Mouse (Mus musculus) hindbrain, embryonic 16.5 days (tissue): ENCODE results near the gene Psrc1. TPM values are rescaled to one million over a fixed set of nuclear protein-coding genes. Genes with fewer than 3 reads are reported as not detected.
A peak's percentile ranks its signal among the peaks of the same experiment; 100 is the strongest.

Experiments used
- ATAC-seq: fragments of 200-750 bp; cut with Nextera tagmentation; 2 replicates; pipeline ENCODE4 v1.8.0; 2017; ENCODE audit warnings: moderate TSS enrichment, moderate library complexity
- H3K27ac ChIP-seq: fragments of 300-500 bp; sonication (generic); 2 replicates; pipeline ENCODE4 v1.5.1; 2014; ENCODE audit warnings: low read depth, mild to moderate bottlenecking, control low read depth, low read length, moderate library complexity
- H3K27me3 ChIP-seq: fragments of 300-500 bp; sonication (generic); replicated peaks from 2 replicates; pipeline ENCODE4 v1.6.1; 2014; ENCODE audit warnings: low read length; ENCODE audit not compliant: control insufficient read depth, insufficient read depth
- H3K36me3 ChIP-seq: fragments of 300-500 bp; sonication (generic); 2 replicates; pipeline ENCODE4 v1.6.1; 2014; ENCODE audit warnings: mild to moderate bottlenecking, low read length, moderate library complexity, mixed read lengths; ENCODE audit not compliant: control insufficient read depth, insufficient read depth
- H3K4me1 ChIP-seq: fragments of 300-500 bp; sonication (generic); 2 replicates; pipeline ENCODE4 v1.6.1; 2014; ENCODE audit warnings: low read depth, low read length; ENCODE audit not compliant: control insufficient read depth, insufficient read depth
- H3K4me2 ChIP-seq: fragments of 300-500 bp; sonication (generic); 2 replicates; pipeline ENCODE4 v1.6.1; 2014; ENCODE audit warnings: mild to moderate bottlenecking, low read length, control low read depth, moderate library complexity
- H3K4me3 ChIP-seq: fragments of 300-500 bp; sonication (generic); 2 replicates; pipeline ENCODE4 v1.5.1; 2014; ENCODE audit warnings: mild to moderate bottlenecking, low read length, control low read depth, moderate library complexity
- H3K9ac ChIP-seq: fragments of 300-500 bp; sonication (generic); 2 replicates; pipeline ENCODE4 v1.6.1; 2014; ENCODE audit warnings: low read depth, mild to moderate bottlenecking, control low read depth, low read length, moderate library complexity
- H3K9me3 ChIP-seq: fragments of 300-500 bp; sonication (generic); 2 replicates; pipeline ENCODE4 v1.6.1; 2014; ENCODE audit warnings: mild to moderate bottlenecking, low read length, moderate library complexity; ENCODE audit not compliant: control insufficient read depth
- WGBS: fragments of 180-500 bp; shearing (Covaris S2); extraction: QIAGEN DNeasy Blood & Tissue Kit; methylation state at CpG from one replicate; pipeline ENCODE4 v1.1.7; 2014; 5-methylcytosine and 5-hydroxymethylcytosine counted together
- polyA plus RNA-seq: library from polyadenylated mRNA; unstranded; fragments of >200 nt; fragmentation: Nextera tagmentation; extraction: Ambion mirVana; gene quantifications from 2 replicates; pipeline ENCODE4 v1.2.1, GENCODE M21; 2015

The Psrc1 gene
- polyA plus RNA-seq, 1 experiment from 2014 or later: 11.1 TPM

DNA sequence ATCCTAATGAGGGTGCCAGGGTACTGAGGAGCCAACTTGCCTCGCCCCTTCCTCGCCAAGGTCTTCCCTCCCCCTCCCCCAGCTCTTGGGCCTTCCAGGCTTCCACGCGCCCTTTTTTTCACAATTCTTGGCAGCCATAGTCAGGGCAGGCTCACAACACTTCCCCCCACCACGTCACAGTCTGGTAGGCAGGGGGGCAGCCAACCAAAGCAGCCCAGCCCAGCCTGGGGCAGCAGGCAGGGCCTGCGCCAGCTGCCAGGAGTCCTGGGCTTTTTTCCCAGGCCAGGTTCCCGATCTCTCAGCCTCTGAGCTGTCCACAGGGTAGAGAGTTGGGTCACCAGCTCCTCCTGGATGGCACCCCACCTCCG, 28.1 kb downstream of the Psrc1 start:
- H3K36me3 ChIP-seq: peaks cover 25% of the 10 kb centered on the region
- H3K9ac ChIP-seq: peak overlapping the region; percentile 72
- H3K27ac ChIP-seq: peak overlapping the region; percentile 87
- peak overlapping the region; percentile 40 for H3K4me3 ChIP-seq
- H3K9me3 ChIP-seq: no peaks in the 10 kb centered on the region; the same call in 1 of the 2 replicates
- ATAC-seq: peak; percentile 67
- WGBS: 12% methylated on average over 8 of the region's 8 CpGs
- no peaks in the 10 kb centered on the region for H3K27me3 ChIP-seq
- peak overlapping the region; percentile 76 for H3K4me2 ChIP-seq
- H3K4me1 ChIP-seq: peaks cover 49% of the 10 kb centered on the region

DNA sequence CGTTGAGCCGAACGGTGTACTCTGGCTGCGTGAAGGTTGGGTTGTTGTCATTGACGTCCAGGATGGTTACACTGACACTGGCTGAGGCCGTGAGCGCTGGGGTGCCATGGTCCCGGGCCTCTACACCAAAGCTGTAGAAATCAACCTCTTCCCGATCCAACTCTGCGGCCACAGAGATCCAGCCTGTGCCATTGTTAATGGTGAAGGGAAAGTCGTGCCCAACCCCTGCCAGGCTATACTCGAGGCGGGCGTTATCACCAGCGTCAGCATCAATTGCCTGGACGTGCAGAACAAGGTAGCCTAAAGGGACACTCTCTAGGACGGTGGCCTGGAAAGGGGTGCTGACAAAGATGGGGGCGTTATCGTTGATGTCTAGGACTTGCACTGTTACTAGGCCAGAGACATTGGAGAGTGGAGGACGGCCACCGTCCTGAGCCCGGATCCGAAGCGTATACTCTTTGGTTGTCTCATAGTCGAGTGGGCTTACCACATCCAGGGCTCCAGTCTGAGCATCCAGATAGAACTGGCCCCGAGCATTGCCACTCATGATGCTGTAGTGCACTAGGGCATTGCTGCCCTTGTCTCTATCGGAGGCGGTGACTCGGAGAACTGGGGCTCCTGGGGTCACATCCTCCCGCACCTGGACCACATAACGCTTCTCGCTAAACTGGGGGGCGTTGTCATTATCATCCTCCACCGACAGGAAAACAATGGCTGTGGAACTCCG, 30.2 kb downstream of the Psrc1 start:
- WGBS: 96% methylated on average over 35 of the region's 35 CpGs
- Histone ChIP-seq H3K4me3 (no peak overlapping the region), H3K27me3 (no peaks in the 10 kb centered on the region; the same call in 1 of the 2 replicates)

GRCm38 (mm10) chr3:108414857-108415830, 31.5 kb downstream of the Psrc1 start, which contains the start of gene Celsr2:
Gene Celsr2, minus strand, starts transcription at chr3:108415552.
- peak within 1 kb of the TSS; percentile 91 for H3K27ac ChIP-seq
- 4% methylated on average over 43 of the region's 67 CpGs for WGBS
- peak within 1 kb of the TSS; percentile 91 for H3K4me2 ChIP-seq
- no peaks in the 10 kb centered on the region; the same call in 1 of the 2 replicates for H3K9me3 ChIP-seq
- H3K4me1 ChIP-seq: peaks cover 36% of the 10 kb centered on the region
- H3K36me3 ChIP-seq: peaks cover 21% of the 10 kb centered on the region
- peak within 1 kb of the TSS; percentile 96 for H3K9ac ChIP-seq
- no peaks in the 10 kb centered on the region; the same call in 1 of the 2 replicates for H3K27me3 ChIP-seq
- H3K4me3 ChIP-seq: peak within 1 kb of the TSS; percentile 82
- ATAC-seq: peak; percentile 3

More for the DNA sequence above, 30.2 kb downstream of the Psrc1 start:
- H3K36me3 ChIP-seq: peaks cover 21% of the 10 kb centered on the region
- ATAC-seq: no peak
- H3K4me2 ChIP-seq: no peak overlapping the region; the same call in 1 of the 2 replicates
- no peak overlapping the region for H3K9ac ChIP-seq
- no peak overlapping the region for H3K27ac ChIP-seq
- no peaks in the 10 kb centered on the region; the same call in 1 of the 2 replicates for H3K9me3 ChIP-seq
- peaks cover 46% of the 10 kb centered on the region for H3K4me1 ChIP-seq

GRCm38 (mm10) chr3:108415831-108416223, 32.2 kb downstream of the Psrc1 start:
- Histone ChIP-seq H3K4me1 (peaks cover 30% of the 10 kb centered on the region), H3K27ac (peak overlapping the region; percentile 91), H3K27me3 (no peaks in the 10 kb centered on the region; the same call in 1 of the 2 replicates), H3K4me3 (peak overlapping the region; percentile 82), H3K9me3 (no peaks in the 10 kb centered on the region; the same call in 1 of the 2 replicates), H3K36me3 (peaks cover 21% of the 10 kb centered on the region), H3K9ac (peak overlapping the region; percentile 96), H3K4me2 (peak overlapping the region; percentile 91)
- ATAC-seq: peak; percentile 83
- WGBS: under 1% methylated on average over 48 of the region's 48 CpGs

GRCm38 (mm10) chr3:108423006-108423405, 39.4 kb downstream of the Psrc1 start:
- Histone ChIP-seq H3K36me3 (peaks cover 25% of the 10 kb centered on the region), H3K9ac (peak overlapping the region; percentile 19; the same call in 1 of the 2 replicates), H3K4me3 (no peak overlapping the region), H3K4me1 (peaks cover 23% of the 10 kb centered on the region), H3K27me3 (no peaks in the 10 kb centered on the region), H3K4me2 (peak overlapping the region; percentile 50), H3K27ac (no peak overlapping the region), H3K9me3 (no peaks in the 10 kb centered on the region)
- 0 out of 2 replicates have a peak, but pooled peaks have one; percentile 3 for ATAC-seq
- 20% methylated on average over 6 of the region's 6 CpGs for WGBS

DNA sequence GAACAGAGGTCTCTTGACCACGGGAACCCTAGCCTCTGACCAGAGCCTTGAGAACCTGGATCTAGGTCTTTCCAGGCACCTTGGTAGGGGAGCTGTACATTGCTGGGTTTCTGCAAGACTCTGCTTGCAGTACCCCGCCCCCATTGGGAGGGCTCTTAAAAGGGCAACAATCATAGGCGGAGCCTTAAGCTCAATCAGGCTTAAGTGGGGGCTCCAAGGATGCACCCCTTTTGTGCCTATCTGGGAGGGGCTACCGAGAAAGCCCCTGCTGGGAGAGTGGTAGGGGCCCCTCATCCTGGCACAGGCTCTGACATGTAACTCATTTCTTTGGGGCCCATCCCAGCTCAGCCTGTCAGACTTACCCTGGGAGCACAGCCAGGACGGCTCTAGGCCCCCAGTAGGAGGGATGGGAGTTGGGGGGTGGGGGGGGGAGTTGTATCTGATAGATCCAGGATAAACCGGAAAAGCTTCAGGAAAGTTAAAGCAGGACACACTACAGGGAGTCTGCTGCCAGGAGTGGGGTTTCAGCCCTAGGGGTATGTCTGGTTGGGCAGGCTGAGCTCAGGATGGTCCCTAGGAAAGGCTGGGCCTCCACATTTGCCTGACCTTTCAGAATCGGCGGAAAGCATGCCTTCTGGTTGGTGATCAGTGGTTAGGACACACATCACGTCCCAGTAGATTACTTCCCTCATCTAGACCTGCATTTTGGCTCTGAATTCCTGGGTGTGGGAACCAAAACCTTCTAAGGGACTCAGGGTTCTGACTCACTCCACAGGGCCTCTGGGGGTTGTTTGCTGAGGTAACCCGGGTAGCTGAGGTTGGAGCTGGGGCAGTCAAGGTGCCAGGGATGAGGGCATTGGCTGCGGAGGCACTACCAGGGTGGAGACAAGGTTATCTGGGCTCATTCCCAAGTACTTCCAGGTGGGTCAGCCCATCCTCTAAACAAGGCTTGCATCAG, 40.5 kb downstream of the Psrc1 start:
- Histone ChIP-seq H3K4me1 (peaks cover 23% of the 10 kb centered on the region), H3K4me2 (peak overlapping the region; percentile 50), H3K4me3 (peak overlapping the region; percentile 25; the same call in 1 of the 2 replicates), H3K36me3 (peaks cover 36% of the 10 kb centered on the region), H3K27me3 (no peaks in the 10 kb centered on the region), H3K27ac (peak overlapping the region; percentile 32), H3K9me3 (no peaks in the 10 kb centered on the region), H3K9ac (peak overlapping the region; percentile 19)
- WGBS: 17% methylated on average over 11 of the region's 11 CpGs
- ATAC-seq: peak; percentile 87

DNA sequence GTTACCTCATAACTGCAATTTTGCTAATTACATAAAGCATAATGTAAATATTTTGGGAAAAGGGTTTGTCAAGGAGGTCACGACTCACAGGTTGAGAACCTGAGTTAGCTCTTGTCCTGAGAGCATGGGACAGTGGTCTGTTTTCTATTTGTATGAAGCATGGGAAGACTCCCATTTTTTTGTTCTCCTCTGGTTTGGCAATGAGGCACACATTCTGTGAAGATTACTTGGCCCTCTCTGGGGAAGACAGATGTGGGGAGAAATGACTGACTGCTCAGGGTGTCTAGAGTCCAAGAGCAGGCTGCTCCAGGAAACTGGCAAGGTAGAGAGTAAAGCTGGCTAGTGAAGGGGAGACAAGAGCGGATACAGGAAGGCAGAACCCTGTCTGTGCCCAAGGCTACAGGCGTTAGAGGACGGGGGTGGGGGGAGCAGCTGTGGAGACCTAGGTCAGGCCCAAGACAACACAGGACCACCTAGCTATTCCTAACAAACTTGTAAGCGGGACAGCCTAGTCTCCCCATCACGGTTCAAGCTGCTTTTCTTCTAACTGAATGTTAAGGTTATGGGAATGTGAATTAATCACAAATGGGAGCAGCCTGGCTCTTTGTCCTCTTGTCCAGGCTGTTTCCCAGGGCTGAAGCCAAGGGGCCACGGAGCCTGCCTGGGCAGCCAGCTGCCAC, 41.4 kb downstream of the Psrc1 start:
- peaks cover 42% of the 10 kb centered on the region for H3K36me3 ChIP-seq
- no peaks in the 10 kb centered on the region for H3K27me3 ChIP-seq
- peaks cover 23% of the 10 kb centered on the region for H3K4me1 ChIP-seq
- H3K27ac ChIP-seq: peak overlapping the region; percentile 21; the same call in 1 of the 2 replicates
- no peak overlapping the region for H3K4me2 ChIP-seq
- H3K4me3 ChIP-seq: no peak overlapping the region
- 35% methylated on average over 7 of the region's 7 CpGs for WGBS
- no peak for ATAC-seq
- no peaks in the 10 kb centered on the region for H3K9me3 ChIP-seq
- H3K9ac ChIP-seq: no peak overlapping the region

DNA sequence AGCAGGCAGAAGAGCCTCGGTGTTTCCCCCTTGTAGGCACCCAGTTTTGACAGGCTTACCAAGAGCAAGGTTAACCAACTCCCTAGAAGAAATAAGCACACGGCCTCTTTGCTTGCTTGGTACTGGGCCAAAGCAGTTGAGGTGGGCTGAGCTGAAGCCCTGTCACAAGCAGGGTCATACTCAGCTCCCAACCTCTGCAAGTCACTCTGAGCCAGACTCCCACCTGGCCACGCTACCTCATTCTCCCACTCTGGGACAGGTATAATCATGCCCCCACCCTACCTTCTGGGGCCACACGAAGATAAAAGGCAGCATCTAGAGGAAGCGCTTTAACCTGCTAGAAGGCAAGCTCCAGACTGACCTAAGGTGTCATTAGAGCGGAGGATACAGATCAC, 42.0 kb downstream of the Psrc1 start:
- no peaks in the 10 kb centered on the region for H3K27me3 ChIP-seq
- no peak overlapping the region; the same call in 1 of the 2 replicates for H3K27ac ChIP-seq
- H3K9me3 ChIP-seq: no peaks in the 10 kb centered on the region
- peaks cover 23% of the 10 kb centered on the region for H3K4me1 ChIP-seq
- 57% methylated on average over 6 of the region's 6 CpGs for WGBS
- H3K4me2 ChIP-seq: no peak overlapping the region
- H3K4me3 ChIP-seq: no peak overlapping the region
- ATAC-seq: no peak
- H3K36me3 ChIP-seq: peaks cover 42% of the 10 kb centered on the region
- no peak overlapping the region for H3K9ac ChIP-seq
